21 mouse cellular contexts compared by ENCODE assay signal in genomic region chr13:57255920-57256319, GRCm38 (mm10).
DNase-seq lines count a peak whose midpoint lies in the region; ATAC-seq lines count a peak whose summit lies in the region.
"Had no signal": no experiment of that assay in that cellular context is flagged by ENCODE, and none has a peak within 500 bp of the region (broad histone marks: within the 10 kb centered on the region; RNA-seq: fewer than 3 reads in every experiment).

No protein-coding gene starts in this region.

- H3K9me3 ChIP-seq in liver, embryonic 12.5 days (replicated peaks) = peaks cover 5% of the 10 kb centered on the region; the same call in 1 of the 2 replicates
- no peaks in the 10 kb centered on the region for H3K9me3 ChIP-seq in hindbrain, embryonic 16.5 days (ENCODE audit: control insufficient read depth, low read length)
- no peaks in the 10 kb centered on the region for H3K9me3 ChIP-seq in heart, embryonic 10.5 days
- H3K9me3 ChIP-seq: hindbrain, embryonic 10.5 days; midbrain, embryonic 13.5 days had no signal

- DNase-seq in frontal cortex, postnatal 10 days (ENCODE audit: low spot score in 2 of 2) = peak; percentile 17 to 47
- DNase-seq in left cerebral cortex, adult 18-20 months (ENCODE audit: low spot score in 2 of 2) = peak; percentile 73 to 83
- peak; percentile 81 to 83 for DNase-seq in right cerebral cortex, adult 2 months (ENCODE audit: low spot score in 2 of 2)
- no peak for DNase-seq in heart, embryonic 10.5 days (ENCODE audit: low spot score)
- DNase-seq in testis, postnatal 14 days (ENCODE audit: low spot score) = no peak
- DNase-seq: cerebellum, postnatal 10 days; embryo, embryonic 11 days; forebrain, postnatal 0 days; gastrocnemius, postnatal 36 days; kidney, adult 11 months; liver; liver, postnatal 0 days; lung, postnatal 10 days; thymus, adult 18-20 months; thymus, postnatal 4 days had no signal

- 75% methylated on average over 11 of the region's 11 CpGs for WGBS in liver, embryonic 12.5 days (ENCODE audit: insufficient replicate concordance)
- 90% methylated on average over 11 of the region's 11 CpGs for WGBS in hindbrain, embryonic 16.5 days
- WGBS in heart, embryonic 10.5 days = 65% methylated on average over 11 of the region's 11 CpGs

- no peaks in the 10 kb centered on the region for H3K27me3 ChIP-seq in liver, embryonic 12.5 days (replicated peaks)
- no peaks in the 10 kb centered on the region; the same call in 1 of the 2 replicates for H3K27me3 ChIP-seq in hindbrain, embryonic 16.5 days (replicated peaks; ENCODE audit: control insufficient read depth, insufficient read depth, low read length)
- no peaks in the 10 kb centered on the region for H3K27me3 ChIP-seq in heart, embryonic 10.5 days (ENCODE audit: insufficient read depth, poor library complexity, severe bottlenecking)
- H3K27me3 ChIP-seq: midbrain, embryonic 13.5 days had no signal

- H3K27ac ChIP-seq in liver, embryonic 12.5 days = no peak overlapping the region
- no peak overlapping the region for H3K27ac ChIP-seq in hindbrain, embryonic 16.5 days (ENCODE audit: low read depth, low read length)
- H3K27ac ChIP-seq in heart, embryonic 10.5 days = no peak overlapping the region
- H3K27ac ChIP-seq: hindbrain, embryonic 10.5 days; kidney, postnatal 0 days; midbrain, embryonic 13.5 days had no signal

- no peak overlapping the region for H3K4me2 ChIP-seq in liver, embryonic 12.5 days
- H3K4me2 ChIP-seq in hindbrain, embryonic 16.5 days (ENCODE audit: low read length) = no peak overlapping the region
- H3K4me2 ChIP-seq: midbrain, embryonic 13.5 days had no signal

- H3K4me1 ChIP-seq in liver, embryonic 12.5 days = no peaks in the 10 kb centered on the region
- no peaks in the 10 kb centered on the region for H3K4me1 ChIP-seq in hindbrain, embryonic 16.5 days (ENCODE audit: control insufficient read depth, insufficient read depth, low read depth, low read length)
- H3K4me1 ChIP-seq in heart, embryonic 10.5 days = peaks cover 3% of the 10 kb centered on the region; the same call in 1 of the 2 replicates
- H3K4me1 ChIP-seq: midbrain, embryonic 13.5 days had no signal

- no peak overlapping the region for H3K4me3 ChIP-seq in liver, embryonic 12.5 days
- no peak overlapping the region for H3K4me3 ChIP-seq in hindbrain, embryonic 16.5 days (ENCODE audit: low read length)
- H3K4me3 ChIP-seq in heart, embryonic 10.5 days = no peak overlapping the region
- H3K4me3 ChIP-seq: hindbrain, embryonic 10.5 days; midbrain, embryonic 13.5 days had no signal

- ATAC-seq in frontal cortex, adult (ENCODE audit: low TSS enrichment) = peak; percentile 93
- ATAC-seq in liver, embryonic 12.5 days = no peak
- no peak for ATAC-seq in hindbrain, embryonic 16.5 days
- ATAC-seq: forebrain, postnatal 0 days; liver, postnatal 0 days; midbrain, embryonic 13.5 days had no signal

- H3K36me3 ChIP-seq in liver, embryonic 12.5 days = no peaks in the 10 kb centered on the region
- H3K36me3 ChIP-seq in hindbrain, embryonic 16.5 days (ENCODE audit: control insufficient read depth, insufficient read depth, low read length) = no peaks in the 10 kb centered on the region
- H3K36me3 ChIP-seq in heart, embryonic 10.5 days = no peaks in the 10 kb centered on the region
- H3K36me3 ChIP-seq: hindbrain, embryonic 10.5 days; midbrain, embryonic 13.5 days had no signal

- no peak overlapping the region for H3K9ac ChIP-seq in liver, embryonic 12.5 days
- H3K9ac ChIP-seq in hindbrain, embryonic 16.5 days (ENCODE audit: low read depth, low read length) = no peak overlapping the region
- H3K9ac ChIP-seq: forebrain, postnatal 0 days; liver, postnatal 0 days; midbrain, embryonic 13.5 days had no signal

Comparison
In these comparisons a context has a peak if more than half of its experiments do, and no peak if none do; other contexts are left out.
1. DNase-seq: peak in frontal cortex, postnatal 10 days (2 of 2), left cerebral cortex, adult 18-20 months (2 of 2) and right cerebral cortex, adult 2 months (2 of 2); none in heart, embryonic 10.5 days (single experiment) and testis, postnatal 14 days (single experiment).